Mouse (Mus musculus): ENCODE measurements around the gene Cirbp. TPM values are rescaled to one million over a fixed set of nuclear protein-coding genes. Genes with fewer than 3 reads are reported as not detected.

Cirbp gene
- total RNA-seq, 2 experiments from 2014 or later = 88.3 to 103 TPM

- DNase-seq (ENCODE audit: low spot score in 2 of 2) = peak; percentile 91 to 95
Measured at GRCm38 (mm10) chr10:80148610-80149290, 17.0 kb upstream of the Cirbp start.

GRCm38 (mm10) chr10:80149291-80150225, 16.2 kb upstream of the Cirbp start:
- no peak; the same call in 1 of the 2 replicates for TF ChIP-seq CTCF (conservative IDR thresholded peaks at IDR 0.05)
- peak overlapping the region; percentile 98 for H3K27ac ChIP-seq
- H3K4me3 ChIP-seq = peak overlapping the region; percentile 94
- peak; percentile 96 to 99 for DNase-seq (ENCODE audit: low spot score in 2 of 2)

More at GRCm38 (mm10) chr10:80148610-80149290, 17.0 kb upstream of the Cirbp start:
- Histone ChIP-seq H3K27ac (peak overlapping the region; percentile 98), H3K4me3 (peak overlapping the region; percentile 94)
- peak; percentile 84 for TF ChIP-seq CTCF (conservative IDR thresholded peaks at IDR 0.05)

GRCm38 (mm10) chr10:80150226-80151210, 15.3 kb upstream of the Cirbp start:
- TF ChIP-seq CTCF (conservative IDR thresholded peaks at IDR 0.05) = peak; percentile 14; the same call in 1 of the 2 replicates
- H3K4me3 ChIP-seq = peak overlapping the region; percentile 94
- DNase-seq (ENCODE audit: low spot score in 2 of 2) = no peak
- H3K27ac ChIP-seq = peak overlapping the region; percentile 97

GRCm38 (mm10) chr10:80151211-80152034, 14.4 kb upstream of the Cirbp start:
- H3K27ac ChIP-seq = peak overlapping the region; percentile 97
- no peak for TF ChIP-seq CTCF (conservative IDR thresholded peaks at IDR 0.05)
- peak overlapping the region; percentile 94 for H3K4me3 ChIP-seq
- DNase-seq (ENCODE audit: low spot score in 2 of 2) = no peak

- peak overlapping the region; percentile 94 for H3K4me3 ChIP-seq
Measured at GRCm38 (mm10) chr10:80152071-80152872, 13.5 kb upstream of the Cirbp start.

GRCm38 (mm10) chr10:80152873-80153260, 12.9 kb upstream of the Cirbp start:
- peak overlapping the region; percentile 97 for H3K27ac ChIP-seq
- DNase-seq (ENCODE audit: low spot score in 2 of 2) = no peak
- H3K4me3 ChIP-seq = peak overlapping the region; percentile 94
- no peak for TF ChIP-seq CTCF (conservative IDR thresholded peaks at IDR 0.05)

More at GRCm38 (mm10) chr10:80152071-80152872, 13.5 kb upstream of the Cirbp start:
- no peak for DNase-seq (ENCODE audit: low spot score in 2 of 2)
- H3K27ac ChIP-seq = peak overlapping the region; percentile 97
- no peak for TF ChIP-seq CTCF (conservative IDR thresholded peaks at IDR 0.05)

GRCm38 (mm10) chr10:80153713-80154112, 12.1 kb upstream of the Cirbp start:
- no peak for TF ChIP-seq CTCF (conservative IDR thresholded peaks at IDR 0.05)
- DNase-seq (ENCODE audit: low spot score in 2 of 2) = no peak
- Histone ChIP-seq H3K4me3 (no peak overlapping the region; the same call in 1 of the 2 replicates), H3K27ac (peak overlapping the region; percentile 97)

- TF ChIP-seq CTCF (conservative IDR thresholded peaks at IDR 0.05) = no peak
- no peak overlapping the region for H3K4me3 ChIP-seq
- peak overlapping the region; percentile 97 for H3K27ac ChIP-seq
- no peak for DNase-seq (ENCODE audit: low spot score in 2 of 2)
Measured at GRCm38 (mm10) chr10:80154384-80154783, 11.4 kb upstream of the Cirbp start.

- Histone ChIP-seq H3K4me3 (no peak overlapping the region), H3K27ac (peak overlapping the region; percentile 97)
- TF ChIP-seq CTCF (conservative IDR thresholded peaks at IDR 0.05) = no peak
- DNase-seq (ENCODE audit: low spot score in 2 of 2) = no peak
Measured at GRCm38 (mm10) chr10:80155277-80155676, 10.5 kb upstream of the Cirbp start.

GRCm38 (mm10) chr10:80156002-80156751, 9.6 kb upstream of the Cirbp start:
- Histone ChIP-seq H3K27ac (peak overlapping the region; percentile 89), H3K4me3 (peak overlapping the region; percentile 27)
- no peak for TF ChIP-seq CTCF (conservative IDR thresholded peaks at IDR 0.05)
- no peak for DNase-seq (ENCODE audit: low spot score in 2 of 2)

Measured in layer of hippocampus, adult 2 months (tissue).